Mouse (Mus musculus) spleen, adult 2 months (tissue): ENCODE results near the gene Apba3. TPM values are rescaled to one million over a fixed set of nuclear protein-coding genes. Genes with fewer than 3 reads are reported as not detected.
A peak's percentile ranks its signal among the peaks of the same experiment; 100 is the strongest.

Source experiments
- DNase-seq, 2 experiments: peaks; one replicate each; pipeline versions ENCODE4 v3.0.0 to v3.0.0-alpha.2; 2012 to 2021; ENCODE audit warnings: low spot score in 2 of 2, low read depth in 1 of 2
- H3K27ac ChIP-seq: fragments of 200-500 bp; 2 replicates; pipeline ENCODE4 v1.5.1; 2012; ENCODE audit warnings: low read length, inconsistent platforms; ENCODE audit not compliant: insufficient read depth
- H3K27me3 ChIP-seq: fragments of 200-500 bp; 2 replicates; pipeline ENCODE4 v1.6.1; 2012; ENCODE audit warnings: mild to moderate bottlenecking, moderate library complexity, low read length, inconsistent platforms; ENCODE audit not compliant: control insufficient read depth, insufficient read depth
- H3K36me3 ChIP-seq: fragments of 200-500 bp; 2 replicates; pipeline ENCODE4 v1.6.1; 2012; ENCODE audit warnings: mild to moderate bottlenecking, low read length, inconsistent platforms; ENCODE audit not compliant: control insufficient read depth, insufficient read depth
- H3K4me1 ChIP-seq: fragments of 200-500 bp; 2 replicates; pipeline ENCODE4 v1.6.1; 2011; ENCODE audit warnings: inconsistent platforms; ENCODE audit not compliant: control insufficient read depth, insufficient read depth, insufficient read length
- H3K4me3 ChIP-seq: fragments of 200-500 bp; 2 replicates; pipeline ENCODE4 v1.5.1; 2011; ENCODE audit warnings: mild to moderate bottlenecking, inconsistent platforms; ENCODE audit not compliant: insufficient read depth, insufficient read length; ENCODE audit errors: extremely low read depth
- CTCF ChIP-seq: fragments of 200-500 bp; IDR thresholded peaks from 2 replicates; pipeline ENCODE4 v1.5.1; 2011; ENCODE audit warnings: mild to moderate bottlenecking, inconsistent platforms; ENCODE audit not compliant: insufficient read depth, insufficient read length, insufficient replicate concordance; ENCODE audit errors: extremely low read depth
- POLR2A ChIP-seq: fragments of 200-500 bp; IDR thresholded peaks from 2 replicates; pipeline ENCODE4 v1.6.1; 2011; ENCODE audit warnings: low read depth, low read length, inconsistent platforms
- WGBS: fragments of 180-500 bp; shearing (Covaris S2); methylation state at CpG from one replicate; pipeline ENCODE4 v1.1.7; 2018; 5-methylcytosine and 5-hydroxymethylcytosine counted together
- polyA plus RNA-seq: library from polyadenylated mRNA; depleted of rRNA; stranded (reverse); fragments of >200 nt; gene quantifications from 2 replicates; pipeline ENCODE4 v1.2.3, GENCODE M21; 2012

Gene Apba3
- polyA plus RNA-seq, 1 experiment, result 63.0 TPM

- peaks cover 23% of the 10 kb centered on the region; the same call in 1 of the 2 replicates for H3K4me1 ChIP-seq
- peak in 1 of 2 experiments; percentile 54 for DNase-seq
- TF ChIP-seq POLR2A (no peak), CTCF (peak; percentile 94)
- WGBS, result 14% methylated on average over 7 of the region's 7 CpGs
- H3K4me3 ChIP-seq, result no peak overlapping the region
- no peaks in the 10 kb centered on the region for H3K27me3 ChIP-seq
- H3K27ac ChIP-seq, result no peak overlapping the region
- no peaks in the 10 kb centered on the region for H3K36me3 ChIP-seq
Observed at GRCm38 (mm10) chr10:81289278-81289677, 22.5 kb downstream of the Apba3 start.

GRCm38 (mm10) chr10:81289811-81290210 lies 23.1 kb downstream of the Apba3 start:
- no peak for DNase-seq
- Histone ChIP-seq H3K4me1 (peaks cover 27% of the 10 kb centered on the region; the same call in 1 of the 2 replicates), H3K36me3 (no peaks in the 10 kb centered on the region), H3K4me3 (no peak overlapping the region), H3K27ac (no peak overlapping the region), H3K27me3 (no peaks in the 10 kb centered on the region)
- no peak for TF ChIP-seq POLR2A
- TF ChIP-seq CTCF, result no peak
- 77% methylated on average over 14 of the region's 14 CpGs for WGBS

- H3K27me3 ChIP-seq, result no peaks in the 10 kb centered on the region
- H3K4me1 ChIP-seq, result peaks cover 34% of the 10 kb centered on the region; the same call in 1 of the 2 replicates
- WGBS, result 30% methylated on average over 24 of the region's 24 CpGs
- H3K36me3 ChIP-seq, result no peaks in the 10 kb centered on the region
- no peak for TF ChIP-seq POLR2A
- no peak for TF ChIP-seq CTCF
- H3K27ac ChIP-seq, result peak overlapping the region; percentile 22; the same call in 1 of the 2 replicates
- no peak for DNase-seq
- no peak overlapping the region for H3K4me3 ChIP-seq
Observed at GRCm38 (mm10) chr10:81290698-81291460, 24.1 kb downstream of the Apba3 start.

GRCm38 (mm10) chr10:81291511-81292104 lies 24.8 kb downstream of the Apba3 start, which contains the start of gene Tjp3:
Tjp3 (minus strand) TSS chr10:81291581.
- no peaks in the 10 kb centered on the region for H3K27me3 ChIP-seq
- H3K4me1 ChIP-seq, result peaks cover 39% of the 10 kb centered on the region; the same call in 1 of the 2 replicates
- TF ChIP-seq CTCF (no peak), POLR2A (no peak)
- H3K36me3 ChIP-seq, result no peaks in the 10 kb centered on the region
- peak within 1 kb of the TSS; percentile 48 for H3K27ac ChIP-seq
- DNase-seq, result no peak
- H3K4me3 ChIP-seq, result no peak within 1 kb of the TSS
- WGBS, result 41% methylated on average over 9 of the region's 9 CpGs

GRCm38 (mm10) chr10:81292554-81293333 lies 26.0 kb downstream of the Apba3 start, which contains the start of gene Pip5k1c:
Pip5k1c (plus strand) TSS chr10:81292963.
- under 1% methylated on average over 75 of the region's 80 CpGs for WGBS
- peak; percentile 99 to 100 for DNase-seq
- H3K36me3 ChIP-seq, result no peaks in the 10 kb centered on the region
- peak within 1 kb of the TSS; percentile 83 for H3K4me3 ChIP-seq
- H3K27ac ChIP-seq, result peak within 1 kb of the TSS; percentile 93
- H3K4me1 ChIP-seq, result peaks cover 49% of the 10 kb centered on the region
- H3K27me3 ChIP-seq, result no peaks in the 10 kb centered on the region
- TF ChIP-seq CTCF (peak; percentile 80), POLR2A (peak; percentile 83)

GRCm38 (mm10) chr10:81293334-81294030 lies 26.7 kb downstream of the Apba3 start:
- H3K4me1 ChIP-seq, result peaks cover 57% of the 10 kb centered on the region
- no peaks in the 10 kb centered on the region for H3K36me3 ChIP-seq
- TF ChIP-seq CTCF (no peak), POLR2A (no peak)
- peak overlapping the region; percentile 93 for H3K27ac ChIP-seq
- no peak for DNase-seq
- H3K27me3 ChIP-seq, result no peaks in the 10 kb centered on the region
- peak overlapping the region; percentile 83 for H3K4me3 ChIP-seq
- WGBS, result 2% methylated on average over 25 of the region's 25 CpGs
